Mouse (Mus musculus) limb, embryonic 12.5 days (tissue): ENCODE data around the gene Fth1. TPM values are rescaled to one million over a fixed set of nuclear protein-coding genes. Genes with fewer than 3 reads are reported as not detected.
A peak's percentile ranks its signal among the peaks of the same experiment; 100 is the strongest.
"Not testable (repeated sequence)": the region's sequence is repeated elsewhere in the genome, so short reads cannot be mapped to it uniquely, and the experiment has no call there.

Experiments
- ATAC-seq: fragments of 200-750 bp; cut with Nextera tagmentation; 2 replicates; pipeline ENCODE4 v1.8.0; 2017; ENCODE audit warnings: low read depth, moderate TSS enrichment; ENCODE audit not compliant: insufficient number of reproducible peaks, insufficient read depth, low FRiP score, low TSS enrichment
- H3K27ac ChIP-seq: fragments of 300-500 bp; sonication (generic); 2 replicates; pipeline ENCODE4 v1.5.1; 2016; ENCODE audit warnings: mild to moderate bottlenecking, moderate library complexity
- H3K27me3 ChIP-seq: fragments of 300-500 bp; sonication (generic); 2 replicates; pipeline ENCODE4 v1.6.1; 2016; ENCODE audit warnings: mild to moderate bottlenecking, moderate library complexity
- H3K36me3 ChIP-seq: fragments of 300-500 bp; sonication (generic); 2 replicates; pipeline ENCODE4 v1.6.1; 2016; ENCODE audit warnings: mild to moderate bottlenecking, moderate library complexity
- H3K4me1 ChIP-seq: fragments of 300-500 bp; sonication (generic); replicated peaks from 2 replicates; pipeline ENCODE4 v1.6.1; 2016
- H3K4me2 ChIP-seq: fragments of 300-500 bp; sonication (generic); 2 replicates; pipeline ENCODE4 v1.6.1; 2016; ENCODE audit warnings: mild to moderate bottlenecking, moderate library complexity
- H3K4me3 ChIP-seq: fragments of 300-500 bp; sonication (generic); replicated peaks from 2 replicates; pipeline ENCODE4 v1.5.1; 2016; ENCODE audit warnings: mild to moderate bottlenecking
- H3K9ac ChIP-seq: fragments of 300-500 bp; sonication (generic); replicated peaks from 2 replicates; pipeline ENCODE4 v1.6.1; 2016; ENCODE audit warnings: mild to moderate bottlenecking, moderate library complexity
- H3K9me3 ChIP-seq: fragments of 300-500 bp; sonication (generic); 2 replicates; pipeline ENCODE4 v1.6.1; 2016; ENCODE audit warnings: mild to moderate bottlenecking, moderate library complexity
- WGBS: fragments of 180-500 bp; shearing (Covaris S2); methylation state at CpG from one replicate; pipeline ENCODE4 v1.1.7; 2016; 5-methylcytosine and 5-hydroxymethylcytosine counted together
- polyA plus RNA-seq: library from polyadenylated mRNA; unstranded; fragments of >200 nt; fragmentation: Nextera tagmentation; extraction: Ambion mirVana; gene quantifications from 2 replicates; pipeline ENCODE4 v1.2.1, GENCODE M21; 2016

Gene Fth1
- polyA plus RNA-seq: 1,334 and 1,385 TPM in 2 replicates

- Histone ChIP-seq H3K27ac (no peak within 1 kb of the TSS), H3K4me1 (peaks cover 10% of the 10 kb centered on the region), H3K4me2 (no peak within 1 kb of the TSS), H3K36me3 (peaks cover 15% of the 10 kb centered on the region), H3K9ac (no peak within 1 kb of the TSS), H3K4me3 (no peak within 1 kb of the TSS), H3K9me3 (no peaks in the 10 kb centered on the region), H3K27me3 (no peaks in the 10 kb centered on the region)
- ATAC-seq: no peak
- WGBS: 86% methylated on average over 4 of the region's 4 CpGs
These were observed at the start of gene Fth1 for GRCm38 (mm10) chr19:9980258-9980657. Gene Fth1, plus strand, starts transcription at chr19:9980598.

- not testable (repeated sequence) for H3K36me3 ChIP-seq, H3K4me2 ChIP-seq, H3K27ac ChIP-seq, H3K9me3 ChIP-seq, H3K27me3 ChIP-seq, ATAC-seq, H3K4me3 ChIP-seq, H3K9ac ChIP-seq, H3K4me1 ChIP-seq
- 78% methylated on average over 2 of the region's 2 CpGs for WGBS
These were observed 49.2 kb upstream of the Fth1 start for GRCm38 (mm10) chr19:9931167-9931607.

DNA sequence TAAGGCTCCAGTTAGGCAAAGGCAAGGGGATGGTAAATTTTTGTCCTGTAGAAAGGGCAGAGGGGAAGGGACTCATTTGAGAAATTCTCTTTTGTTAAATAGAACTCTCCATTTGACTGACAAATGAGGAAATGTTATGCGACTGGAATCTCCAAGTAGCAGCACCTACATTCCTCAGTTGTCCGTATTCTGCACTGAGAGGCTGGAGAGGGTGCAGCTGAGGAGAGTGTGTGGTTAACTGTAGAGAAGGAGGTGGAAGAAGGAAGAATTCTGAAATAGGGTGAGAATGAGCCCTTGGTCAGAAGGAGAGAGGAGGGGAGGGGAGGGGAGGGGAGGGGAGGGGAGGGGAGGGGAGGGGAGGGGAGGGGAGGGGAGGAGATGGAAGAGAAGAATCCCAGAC lies 46.5 kb upstream of the Fth1 start:
- no peak overlapping the region for H3K4me2 ChIP-seq
- H3K27me3 ChIP-seq: no peaks in the 10 kb centered on the region
- no peaks in the 10 kb centered on the region for H3K36me3 ChIP-seq
- H3K27ac ChIP-seq: no peak overlapping the region
- WGBS: 69% methylated on average over 2 of the region's 2 CpGs
- H3K9ac ChIP-seq: no peak overlapping the region
- no peak overlapping the region for H3K4me3 ChIP-seq
- H3K4me1 ChIP-seq: 0 out of 2 replicates have a peak, but pooled peaks cover 7% of the 10 kb centered on the region
- no peak for ATAC-seq
- no peaks in the 10 kb centered on the region for H3K9me3 ChIP-seq

DNA sequence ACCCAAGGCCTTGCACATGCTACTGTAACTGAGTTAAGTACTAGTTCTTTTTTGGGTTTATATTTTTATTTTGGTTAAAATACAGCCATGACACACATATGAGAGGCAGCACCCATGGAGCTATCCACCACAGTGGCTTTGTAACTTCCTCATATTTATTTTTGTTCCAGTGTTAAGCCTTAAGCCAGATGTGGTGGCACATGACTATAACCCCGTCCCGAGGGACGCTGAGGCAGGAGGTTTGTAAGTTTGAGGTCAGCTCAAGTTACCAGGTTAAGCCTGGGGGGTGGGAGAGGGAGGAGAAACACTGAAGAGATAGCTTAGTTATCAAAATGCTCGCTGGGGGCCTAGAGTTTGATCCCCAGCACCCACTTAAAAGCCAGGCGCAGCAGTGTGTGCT lies 43.8 kb upstream of the Fth1 start:
- Histone ChIP-seq H3K4me3 (no peak overlapping the region), H3K27ac (no peak overlapping the region), H3K4me1 (peaks cover 16% of the 10 kb centered on the region), H3K9ac (no peak overlapping the region), H3K9me3 (no peaks in the 10 kb centered on the region), H3K4me2 (no peak overlapping the region), H3K36me3 (no peaks in the 10 kb centered on the region), H3K27me3 (no peaks in the 10 kb centered on the region)
- 0 out of 2 replicates have a peak, but pooled peaks have one; percentile 42 for ATAC-seq
- WGBS: 59% methylated on average over 5 of the region's 5 CpGs

- no peak for ATAC-seq
- H3K36me3 ChIP-seq: no peaks in the 10 kb centered on the region
- H3K4me3 ChIP-seq: no peak overlapping the region
- no peaks in the 10 kb centered on the region for H3K9me3 ChIP-seq
- H3K27ac ChIP-seq: no peak overlapping the region
- peaks cover 21% of the 10 kb centered on the region for H3K4me1 ChIP-seq
- H3K27me3 ChIP-seq: no peaks in the 10 kb centered on the region
- 63% methylated on average over 5 of the region's 5 CpGs for WGBS
- H3K4me2 ChIP-seq: no peak overlapping the region
- no peak overlapping the region for H3K9ac ChIP-seq
These were observed 43.0 kb upstream of the Fth1 start for GRCm38 (mm10) chr19:9937428-9937827.

DNA sequence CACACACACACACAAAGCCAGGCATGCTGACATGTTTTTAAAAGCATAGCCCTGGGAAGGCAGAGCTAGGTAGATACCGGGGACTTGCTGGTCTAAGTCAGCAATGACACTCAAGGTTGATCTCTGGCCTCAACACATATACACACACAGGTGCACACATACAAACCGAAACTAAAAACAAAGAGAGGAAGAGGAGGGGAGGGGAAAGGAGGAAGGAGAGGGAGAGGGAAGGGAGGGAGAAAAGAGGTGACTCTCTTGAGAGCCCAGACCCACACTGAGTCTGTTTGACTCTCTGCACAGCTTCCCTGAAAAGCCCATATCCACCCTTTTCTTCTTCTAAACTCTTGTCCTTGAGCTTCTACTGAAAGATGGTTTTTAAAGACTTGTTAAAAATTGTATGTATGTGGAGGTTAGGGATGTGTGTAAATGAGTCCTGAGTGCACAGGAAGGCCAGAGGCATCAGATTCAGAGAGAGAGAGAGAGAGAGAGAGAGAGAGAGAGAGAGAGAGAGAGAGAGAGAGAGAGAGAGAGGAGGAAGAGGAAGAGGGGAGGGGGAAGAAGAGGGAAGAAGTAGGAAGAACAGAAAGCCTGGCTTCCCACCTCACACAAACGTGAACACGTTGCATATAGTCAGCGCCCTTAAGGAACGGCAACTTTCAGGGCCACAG lies 42.1 kb upstream of the Fth1 start:
- H3K27ac ChIP-seq: no peak overlapping the region
- no peak overlapping the region for H3K9ac ChIP-seq
- H3K4me1 ChIP-seq: peaks cover 29% of the 10 kb centered on the region
- H3K4me2 ChIP-seq: no peak overlapping the region
- H3K4me3 ChIP-seq: no peak overlapping the region
- no peaks in the 10 kb centered on the region for H3K9me3 ChIP-seq
- WGBS: 85% methylated on average over 6 of the region's 6 CpGs
- no peaks in the 10 kb centered on the region for H3K27me3 ChIP-seq
- no peaks in the 10 kb centered on the region for H3K36me3 ChIP-seq
- no peak for ATAC-seq

GRCm38 (mm10) chr19:9938824-9939303 lies 41.5 kb upstream of the Fth1 start:
- H3K9ac ChIP-seq: no peak overlapping the region
- no peak overlapping the region for H3K4me2 ChIP-seq
- WGBS: 77% methylated on average over 13 of the region's 13 CpGs
- ATAC-seq: no peak
- H3K4me3 ChIP-seq: no peak overlapping the region
- H3K4me1 ChIP-seq: peaks cover 30% of the 10 kb centered on the region
- no peaks in the 10 kb centered on the region for H3K27me3 ChIP-seq
- H3K36me3 ChIP-seq: no peaks in the 10 kb centered on the region
- 0 out of 2 replicates have a peak overlapping the region, but pooled peaks have one; percentile 23 for H3K27ac ChIP-seq
- H3K9me3 ChIP-seq: no peaks in the 10 kb centered on the region

DNA sequence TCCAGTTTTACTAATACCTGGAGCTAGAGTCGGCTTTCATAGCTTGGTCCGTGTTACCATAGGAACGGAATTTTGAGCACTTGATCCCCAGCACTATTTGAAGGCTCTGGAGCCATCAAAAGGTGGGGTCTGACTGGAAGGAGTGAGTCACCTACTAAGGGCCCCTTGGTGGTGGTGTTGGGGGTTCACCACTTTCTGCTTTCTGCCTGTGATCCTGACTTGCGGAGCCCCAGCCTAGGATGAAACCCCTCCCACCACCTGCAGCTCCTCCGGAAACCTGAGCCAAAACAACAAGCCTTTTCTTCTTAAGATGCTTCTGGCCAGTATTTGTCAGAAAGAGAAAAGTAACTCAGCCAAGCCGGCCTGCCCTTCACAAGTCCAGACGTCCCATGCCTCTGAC lies 40.6 kb upstream of the Fth1 start:
- H3K4me3 ChIP-seq: no peak overlapping the region
- no peak overlapping the region for H3K9ac ChIP-seq
- WGBS: 54% methylated on average over 7 of the region's 7 CpGs
- H3K9me3 ChIP-seq: no peaks in the 10 kb centered on the region
- H3K27me3 ChIP-seq: no peaks in the 10 kb centered on the region
- H3K4me2 ChIP-seq: no peak overlapping the region
- H3K4me1 ChIP-seq: peaks cover 30% of the 10 kb centered on the region
- H3K36me3 ChIP-seq: no peaks in the 10 kb centered on the region
- no peak for ATAC-seq
- H3K27ac ChIP-seq: no peak overlapping the region

- Histone ChIP-seq H3K4me1 (peaks cover 30% of the 10 kb centered on the region), H3K9ac (no peak overlapping the region), H3K4me3 (no peak overlapping the region), H3K27ac (no peak overlapping the region), H3K9me3 (no peaks in the 10 kb centered on the region), H3K36me3 (no peaks in the 10 kb centered on the region), H3K27me3 (no peaks in the 10 kb centered on the region), H3K4me2 (no peak overlapping the region)
- 66% methylated on average over 4 of the region's 4 CpGs for WGBS
- no peak for ATAC-seq
These were observed 39.5 kb upstream of the Fth1 start for GRCm38 (mm10) chr19:9940903-9941302.

DNA sequence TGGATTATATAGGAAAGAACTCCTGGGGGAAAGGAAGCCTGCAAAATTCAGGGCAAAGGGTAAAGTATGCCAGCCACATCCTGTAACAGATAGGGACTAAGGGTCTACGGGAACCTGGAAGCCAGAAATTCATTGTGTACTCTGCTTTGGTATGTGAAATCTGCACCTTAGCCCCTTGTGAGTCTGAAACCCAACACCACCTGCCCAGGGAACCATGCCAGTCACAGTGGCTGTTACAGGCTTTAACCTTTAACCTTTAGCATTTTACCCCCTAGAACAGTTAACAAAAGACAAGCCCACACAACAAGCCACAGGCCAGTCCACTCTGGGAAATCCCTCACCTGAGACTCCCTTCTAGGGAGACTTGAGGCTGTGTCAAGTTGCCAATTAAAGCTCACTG lies 38.6 kb upstream of the Fth1 start:
- Histone ChIP-seq H3K4me3 (no peak overlapping the region), H3K27me3 (no peaks in the 10 kb centered on the region), H3K4me1 (peaks cover 30% of the 10 kb centered on the region), H3K9ac (no peak overlapping the region), H3K36me3 (no peaks in the 10 kb centered on the region), H3K27ac (no peak overlapping the region), H3K4me2 (no peak overlapping the region), H3K9me3 (no peaks in the 10 kb centered on the region)
- 45% methylated on average over 1 of the region's 1 CpGs for WGBS
- ATAC-seq: no peak

GRCm38 (mm10) chr19:9942539-9943533 lies 37.6 kb upstream of the Fth1 start:
- Histone ChIP-seq H3K4me2 (no peak overlapping the region), H3K4me3 (no peak overlapping the region), H3K9ac (no peak overlapping the region), H3K36me3 (no peaks in the 10 kb centered on the region), H3K4me1 (peaks cover 30% of the 10 kb centered on the region), H3K27ac (peak overlapping the region; percentile 12; the same call in 1 of the 2 replicates), H3K27me3 (no peaks in the 10 kb centered on the region), H3K9me3 (no peaks in the 10 kb centered on the region)
- 67% methylated on average over 10 of the region's 10 CpGs for WGBS
- ATAC-seq: no peak
